In the genomic region with DNA sequence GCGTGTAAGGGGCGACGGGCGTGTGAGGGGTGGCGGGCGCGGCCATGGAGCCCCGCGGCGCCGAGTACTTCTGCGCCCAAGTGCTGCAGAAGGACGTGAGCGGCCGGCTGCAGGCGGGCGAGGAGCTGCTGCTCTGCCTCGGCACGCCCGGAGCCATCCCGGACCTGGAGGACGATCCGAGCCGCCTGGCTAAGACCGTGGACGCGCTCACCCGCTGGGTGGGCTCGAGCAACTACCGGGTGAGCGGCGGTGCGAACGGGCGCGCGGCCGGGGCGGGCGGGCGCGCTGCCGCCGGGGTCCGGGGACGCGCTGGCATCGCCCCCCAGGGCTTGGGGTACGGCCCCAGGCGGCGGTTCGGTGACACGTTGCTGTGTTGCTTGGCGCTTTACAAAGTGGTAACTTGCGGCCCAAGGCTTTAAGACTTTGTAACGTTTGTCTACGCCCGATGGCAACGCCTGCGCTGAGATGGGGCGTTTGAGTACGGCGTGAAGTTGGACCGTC, we compare ENCODE assay signal across 8 mouse cellular contexts. TPM values are rescaled to one million over a fixed set of nuclear protein-coding genes. Genes with fewer than 3 reads are reported as not detected.
DNase-seq lines count a peak whose midpoint lies in the region; ATAC-seq lines count a peak whose summit lies in the region.

No protein-coding gene starts in this region.

- no peaks in the 10 kb centered on the region for H3K27me3 ChIP-seq in midbrain, embryonic 16.5 days (ENCODE audit: control insufficient read depth, insufficient read depth, low read depth, low read length)

- H3K4me2 ChIP-seq in midbrain, embryonic 16.5 days (ENCODE audit: low read length) = peak overlapping the region; percentile 96

- peak; percentile 43 for DNase-seq in right cerebral cortex, adult 18-20 months
- no peak for DNase-seq in right cerebral cortex, postnatal 25 days
- peak; percentile 66 for DNase-seq in cerebellum, postnatal 14 days
- DNase-seq in gastrocnemius, adult 18-20 months (ENCODE audit: low spot score) = peak; percentile 22
- DNase-seq in induced T-regulatory cell, adult 2 months (ENCODE audit: low read depth) = peak; percentile 69
- DNase-seq in liver = peak; percentile 56
- peak; percentile 71 for DNase-seq in testis, postnatal 14 days (ENCODE audit: low spot score)

- peaks cover 10% of the 10 kb centered on the region for H3K4me1 ChIP-seq in midbrain, embryonic 16.5 days (ENCODE audit: control insufficient read depth, insufficient read depth, low read length)

- no peaks in the 10 kb centered on the region for H3K9me3 ChIP-seq in midbrain, embryonic 16.5 days (replicated peaks; ENCODE audit: control insufficient read depth, low read length, poor library complexity, severe bottlenecking)

- peak overlapping the region; percentile 98 for H3K4me3 ChIP-seq in midbrain, embryonic 16.5 days (ENCODE audit: low read depth, low read length)

- no peaks in the 10 kb centered on the region for H3K36me3 ChIP-seq in midbrain, embryonic 16.5 days (ENCODE audit: control insufficient read depth, insufficient read depth, low read length)

- H3K27ac ChIP-seq in midbrain, embryonic 16.5 days (ENCODE audit: low read length) = peak overlapping the region; percentile 53

- H3K9ac ChIP-seq in midbrain, embryonic 16.5 days (ENCODE audit: low read depth, low read length) = peak overlapping the region; percentile 72

- under 1% methylated on average over 54 of the region's 64 CpGs for WGBS in midbrain, embryonic 16.5 days

- peak; percentile 81 for ATAC-seq in midbrain, embryonic 16.5 days

RNA-seq across cellular contexts. Expression of a gene that starts 0.4 kb away (rescaled TPM):
- total RNA-seq in gastrocnemius, adult 18-20 months (2021) = 10 to 100 TPM; 42.9 to 43.1 TPM
- polyA plus RNA-seq in midbrain, embryonic 16.5 days (2015; fragmentation: Nextera tagmentation; extraction: Ambion mirVana) = 145 and 154 TPM in 2 replicates

RNA-seq across cellular contexts. Expression of a gene that starts 33.6 kb away (rescaled TPM):
- 10 to 100 TPM; 35.0 to 46.0 TPM for total RNA-seq in gastrocnemius, adult 18-20 months (2021)
- polyA plus RNA-seq in midbrain, embryonic 16.5 days (2015; fragmentation: Nextera tagmentation; extraction: Ambion mirVana) = 35.9 and 37.4 TPM in 2 replicates
